Mouse (Mus musculus) cerebellum, adult 2 months (tissue): ENCODE results near the gene Srbd1.

Source experiments
- CTCF ChIP-seq: fragments of 200-500 bp; IDR thresholded peaks from 2 replicates; pipeline ENCODE4 v1.5.1; 2011; ENCODE audit warnings: low read depth, mild to moderate bottlenecking, control low read depth, low read length, moderate library complexity, borderline replicate concordance; ENCODE audit not compliant: insufficient read depth
- POLR2A ChIP-seq: fragments of 200-500 bp; IDR thresholded peaks from 2 replicates; pipeline ENCODE4 v1.6.1; 2011; ENCODE audit warnings: low read length, control low read depth, borderline replicate concordance; ENCODE audit not compliant: insufficient read depth

DNA sequence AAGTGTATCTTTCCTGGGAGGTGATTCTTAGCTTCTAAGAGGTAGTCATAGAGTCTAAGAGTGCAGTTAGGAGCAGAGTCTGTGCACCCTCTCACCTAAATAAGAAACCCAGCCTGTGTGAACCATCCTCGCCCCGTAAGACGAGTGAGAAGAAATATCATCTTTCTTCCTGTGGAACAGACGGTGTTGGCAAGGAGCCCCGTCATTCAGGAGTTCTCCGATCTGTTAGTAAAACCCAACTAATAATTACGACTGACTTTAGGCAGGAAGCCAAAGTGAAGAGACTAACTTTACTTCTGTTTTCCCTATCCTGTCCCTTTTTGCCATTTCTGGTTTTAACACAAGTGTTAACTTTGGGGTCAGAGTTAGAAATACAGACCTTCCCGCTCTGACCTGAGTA, 166.1 kb downstream of the Srbd1 start:
- no peak for TF ChIP-seq CTCF
- no peak for TF ChIP-seq POLR2A
